Mouse (Mus musculus) liver, embryonic 16.5 days (tissue): Measurements from ENCODE around the gene Pym1. TPM values are rescaled to one million over a fixed set of nuclear protein-coding genes. Genes with fewer than 3 reads are reported as not detected.
"Not testable (repeated sequence)": the region's sequence is repeated elsewhere in the genome, so short reads cannot be mapped to it uniquely, and the experiment has no call there.

Experiments
- ATAC-seq: fragments of 200-750 bp; cut with Nextera tagmentation; 2 replicates; pipeline ENCODE4 v1.8.0; 2017; ENCODE audit warnings: low read depth, mild to moderate bottlenecking, moderate number of reproducible peaks, moderate library complexity
- H3K27ac ChIP-seq: fragments of 300-500 bp; sonication (generic); 2 replicates; pipeline ENCODE4 v1.5.1; 2014; ENCODE audit warnings: mild to moderate bottlenecking, low read length
- H3K27me3 ChIP-seq: fragments of 300-500 bp; sonication (generic); 2 replicates; pipeline ENCODE4 v1.6.1; 2014; ENCODE audit warnings: low read depth, low read length, mixed read lengths; ENCODE audit not compliant: control insufficient read depth, insufficient read depth
- H3K36me3 ChIP-seq: fragments of 300-500 bp; sonication (generic); 2 replicates; pipeline ENCODE4 v1.6.1; 2014; ENCODE audit warnings: mild to moderate bottlenecking; ENCODE audit not compliant: control insufficient read depth, insufficient read depth
- H3K4me1 ChIP-seq: fragments of 300-500 bp; sonication (generic); 2 replicates; pipeline ENCODE4 v1.6.1; 2014; ENCODE audit warnings: low read depth, low read length, mixed read lengths; ENCODE audit not compliant: control insufficient read depth
- H3K4me2 ChIP-seq: fragments of 300-500 bp; sonication (generic); 2 replicates; pipeline ENCODE4 v1.6.1; 2014; ENCODE audit warnings: low read depth, low read length, mixed read lengths
- H3K4me3 ChIP-seq: fragments of 300-500 bp; sonication (generic); 2 replicates; pipeline ENCODE4 v1.5.1; 2014; ENCODE audit warnings: low read depth, mild to moderate bottlenecking, low read length
- H3K9ac ChIP-seq: fragments of 300-500 bp; sonication (generic); 2 replicates; pipeline ENCODE4 v1.6.1; 2014; ENCODE audit warnings: low read depth, low read length
- H3K9me3 ChIP-seq: fragments of 300-500 bp; sonication (generic); replicated peaks from 2 replicates; pipeline ENCODE4 v1.6.1; 2016; ENCODE audit warnings: low read length; ENCODE audit not compliant: control insufficient read depth
- WGBS: fragments of 180-500 bp; shearing (Covaris S2); extraction: QIAGEN DNeasy Blood & Tissue Kit; methylation state at CpG from one replicate; pipeline ENCODE4 v1.1.7; 2014; ENCODE audit not compliant: insufficient replicate concordance; 5-methylcytosine and 5-hydroxymethylcytosine counted together
- polyA plus RNA-seq: library from polyadenylated mRNA; unstranded; fragments of >200 nt; fragmentation: Nextera tagmentation; extraction: Ambion mirVana; gene quantifications from 2 replicates; pipeline ENCODE4 v1.2.1, GENCODE M21; 2015

Gene Pym1
- polyA plus RNA-seq, 1 experiment from 2014 or later, result 11.9 TPM

DNA sequence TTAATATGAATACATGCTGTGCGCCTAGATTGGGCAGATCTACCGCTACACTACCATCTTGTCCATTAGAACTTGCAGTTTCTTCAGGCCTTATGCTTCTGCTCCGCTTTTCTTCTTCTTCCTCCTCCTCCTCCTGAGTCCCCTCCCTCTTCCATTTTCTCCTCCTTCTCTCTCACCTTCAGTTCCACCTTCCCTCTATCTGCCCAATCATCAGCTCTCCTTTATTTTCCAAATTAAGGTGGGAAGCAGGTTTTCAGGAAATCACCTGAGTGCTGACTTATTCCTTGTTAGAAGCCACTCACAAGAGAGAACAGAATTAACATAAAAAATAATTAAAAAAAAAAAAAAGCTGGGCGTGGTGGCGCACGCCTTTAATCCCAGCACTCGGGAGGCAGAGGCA lies 36.4 kb upstream of the Pym1 start:
- not testable (repeated sequence) for H3K9me3 ChIP-seq, H3K27me3 ChIP-seq, ATAC-seq, H3K36me3 ChIP-seq, H3K4me3 ChIP-seq, H3K4me2 ChIP-seq, H3K27ac ChIP-seq, H3K9ac ChIP-seq, H3K4me1 ChIP-seq
- WGBS, result 81% methylated on average over 7 of the region's 7 CpGs

DNA sequence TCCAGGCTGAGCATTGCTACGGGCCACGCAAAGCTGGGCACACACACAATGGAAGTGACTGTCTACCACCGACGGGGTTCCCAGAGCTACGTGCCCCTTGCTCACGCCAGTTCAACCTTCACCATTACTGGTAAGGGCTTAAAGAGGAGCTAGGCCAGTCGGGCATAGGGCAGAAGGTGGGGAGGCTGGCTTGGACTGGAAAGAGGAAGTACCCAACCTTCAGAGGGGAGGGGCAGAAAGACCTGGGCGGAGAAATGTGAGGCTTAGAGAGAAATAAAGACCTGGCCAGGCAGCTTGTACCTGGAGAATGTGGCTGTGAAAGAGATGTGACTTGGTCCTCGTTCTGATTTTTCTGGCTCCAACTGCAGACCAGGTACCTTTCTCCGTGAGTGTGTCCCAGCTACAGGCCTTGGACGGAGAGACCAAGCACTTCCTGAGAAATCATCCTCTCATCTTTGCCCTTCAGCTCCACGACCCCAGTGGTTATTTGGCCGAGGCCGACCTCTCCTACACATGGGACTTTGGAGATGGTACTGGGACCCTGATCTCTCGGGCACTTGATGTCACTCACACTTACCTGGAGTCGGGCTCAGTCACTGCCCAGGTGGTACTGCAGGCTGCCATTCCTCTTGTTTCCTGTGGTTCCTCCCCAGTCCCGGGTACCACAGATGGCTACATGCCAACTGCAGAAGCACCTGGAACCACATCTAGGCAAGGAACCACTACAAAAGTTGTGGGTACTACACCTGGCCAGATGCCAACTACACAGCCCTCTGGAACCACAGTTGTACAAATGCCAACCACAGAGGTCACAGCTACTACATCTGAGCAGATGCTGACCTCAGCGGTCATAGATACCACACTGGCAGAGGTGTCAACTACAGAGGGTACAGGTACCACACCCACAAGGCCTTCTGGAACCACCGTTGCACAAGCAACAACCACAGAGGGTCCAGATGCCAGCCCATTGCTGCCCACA lies 31.8 kb upstream of the Pym1 start:
- no peaks in the 10 kb centered on the region; the same call in 1 of the 2 replicates for H3K4me1 ChIP-seq
- H3K27me3 ChIP-seq, result no peaks in the 10 kb centered on the region
- 56% methylated on average over 19 of the region's 19 CpGs for WGBS
- H3K9me3 ChIP-seq, result no peaks in the 10 kb centered on the region
- no peak overlapping the region for H3K4me2 ChIP-seq
- H3K4me3 ChIP-seq, result no peak overlapping the region
- H3K27ac ChIP-seq, result no peak overlapping the region
- no peak for ATAC-seq
- H3K36me3 ChIP-seq, result no peaks in the 10 kb centered on the region
- H3K9ac ChIP-seq, result no peak overlapping the region

DNA sequence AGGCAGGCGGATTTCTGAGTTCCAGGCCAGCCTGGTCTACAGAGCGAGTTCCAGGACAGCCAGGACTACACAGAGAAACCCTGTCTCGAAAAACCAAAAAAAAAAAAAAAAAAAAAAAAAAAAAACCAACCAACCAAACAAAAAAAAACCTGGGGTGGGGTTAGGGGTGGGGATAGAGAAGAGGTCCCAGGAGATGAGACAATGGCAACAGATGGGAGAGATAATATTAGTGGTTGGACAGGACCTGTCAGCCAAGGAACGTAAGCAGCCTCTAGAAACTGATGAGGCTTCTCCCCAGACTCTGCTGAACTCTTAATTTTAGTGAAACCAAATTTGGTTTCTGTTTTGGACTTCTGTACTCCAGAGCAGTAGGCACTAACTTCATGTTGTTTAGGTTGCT lies 22.2 kb upstream of the Pym1 start:
- 41% methylated on average over 3 of the region's 4 CpGs for WGBS
- not testable (repeated sequence) for ATAC-seq, H3K27me3 ChIP-seq, H3K4me1 ChIP-seq, H3K36me3 ChIP-seq, H3K4me2 ChIP-seq, H3K9ac ChIP-seq, H3K9me3 ChIP-seq, H3K4me3 ChIP-seq, H3K27ac ChIP-seq

DNA sequence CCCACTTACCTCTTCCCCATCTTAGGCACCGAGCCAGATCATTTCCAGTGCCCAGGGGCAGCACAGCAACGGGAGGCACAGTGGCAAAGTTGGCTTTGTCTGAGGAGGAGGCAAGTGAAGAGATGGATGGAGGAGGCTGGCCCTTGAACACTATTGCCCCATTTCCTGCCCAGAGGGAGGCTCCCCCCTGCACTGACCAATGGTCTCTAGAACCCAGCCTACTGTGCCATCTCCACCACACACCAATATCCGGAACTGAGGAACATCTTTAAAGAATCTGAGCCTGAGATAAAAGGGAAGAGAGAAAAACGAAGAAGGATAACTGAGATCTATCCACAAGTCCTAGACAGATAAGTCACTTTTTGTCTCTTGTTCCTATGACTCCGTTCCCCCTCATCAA lies 19.6 kb upstream of the Pym1 start:
- 50% methylated on average over 5 of the region's 5 CpGs for WGBS

DNA sequence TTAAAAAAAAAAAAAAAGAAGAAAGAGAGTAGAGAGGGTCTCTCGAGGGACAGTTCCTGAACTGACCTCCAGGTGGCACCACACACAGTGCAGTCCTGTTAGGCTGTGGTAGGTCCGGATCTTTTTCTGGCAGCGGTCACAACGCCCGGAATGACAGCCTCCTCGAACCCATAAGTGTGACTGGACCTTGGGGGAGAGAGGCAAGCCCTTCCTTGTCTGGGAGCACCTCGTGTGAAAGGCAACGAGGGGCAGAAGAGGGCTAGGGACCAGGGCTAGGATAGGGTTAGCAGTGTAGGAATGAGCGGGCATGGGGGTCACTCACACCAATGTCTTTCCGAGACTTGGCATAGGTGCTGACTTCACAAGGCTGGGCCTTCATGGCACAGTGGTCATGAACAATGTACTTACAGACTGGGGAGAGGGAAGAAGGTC lies 16.7 kb upstream of the Pym1 start:
- Histone ChIP-seq H3K4me2 (no peak overlapping the region), H3K36me3 (no peaks in the 10 kb centered on the region), H3K9me3 (no peaks in the 10 kb centered on the region), H3K27ac (no peak overlapping the region), H3K9ac (no peak overlapping the region), H3K4me3 (no peak overlapping the region), H3K4me1 (no peaks in the 10 kb centered on the region), H3K27me3 (no peaks in the 10 kb centered on the region)
- 18% methylated on average over 10 of the region's 10 CpGs for WGBS
- ATAC-seq, result no peak

More for the DNA sequence above, 19.6 kb upstream of the Pym1 start:
- Histone ChIP-seq H3K4me1 (no peaks in the 10 kb centered on the region), H3K27me3 (no peaks in the 10 kb centered on the region), H3K9ac (no peak overlapping the region), H3K4me2 (no peak overlapping the region), H3K9me3 (no peaks in the 10 kb centered on the region), H3K36me3 (no peaks in the 10 kb centered on the region), H3K4me3 (no peak overlapping the region), H3K27ac (no peak overlapping the region)
- ATAC-seq, result no peak

DNA sequence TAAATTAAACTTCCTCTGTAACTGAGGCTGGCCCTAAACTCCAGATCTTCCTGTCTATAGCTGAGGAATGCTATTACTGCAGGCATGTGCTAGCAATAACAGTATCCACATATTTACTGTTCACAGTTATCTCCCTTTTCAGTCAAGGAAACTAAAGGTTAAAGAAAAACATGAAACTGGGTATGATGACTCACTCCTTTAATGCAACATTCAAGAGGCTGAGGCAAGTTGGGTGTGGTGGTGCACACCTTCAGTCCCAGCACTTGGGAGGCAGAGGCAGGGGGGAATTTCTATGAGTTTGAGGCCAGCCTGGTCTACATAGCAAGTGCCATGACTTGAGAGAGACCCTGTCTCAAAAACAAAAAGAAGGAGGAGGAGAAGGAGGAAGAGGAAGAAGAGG lies 15.7 kb upstream of the Pym1 start:
- H3K4me2 ChIP-seq, result no peak overlapping the region
- H3K4me3 ChIP-seq, result no peak overlapping the region
- no peaks in the 10 kb centered on the region for H3K9me3 ChIP-seq
- no peak overlapping the region for H3K9ac ChIP-seq
- H3K27me3 ChIP-seq, result no peaks in the 10 kb centered on the region
- ATAC-seq, result no peak
- no peaks in the 10 kb centered on the region for H3K36me3 ChIP-seq
- H3K27ac ChIP-seq, result no peak overlapping the region
- no peaks in the 10 kb centered on the region for H3K4me1 ChIP-seq

DNA sequence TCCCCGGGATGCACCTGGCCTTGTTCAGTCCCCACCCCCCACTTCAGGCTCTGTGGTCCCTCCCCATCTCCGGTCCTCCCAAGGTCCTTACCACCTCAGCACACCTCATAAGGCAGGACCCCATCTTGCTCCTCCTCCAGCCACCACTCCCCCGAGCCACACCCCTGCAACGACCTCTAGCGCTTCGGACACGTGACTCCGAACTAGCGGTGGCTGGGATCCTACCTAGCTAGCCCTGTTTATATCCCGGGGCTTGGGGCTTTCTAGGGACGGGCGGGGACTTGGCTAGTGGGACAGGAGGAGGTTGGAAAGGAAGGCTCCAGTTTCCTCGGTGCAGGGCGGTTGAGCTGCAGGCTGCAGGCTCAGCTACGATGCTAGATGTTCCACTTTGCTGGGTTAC lies 10.3 kb upstream of the Pym1 start:
- WGBS, result 15% methylated on average over 15 of the region's 15 CpGs
- no peak overlapping the region for H3K27ac ChIP-seq
- peak overlapping the region; percentile 39 for H3K4me2 ChIP-seq
- H3K9me3 ChIP-seq, result no peaks in the 10 kb centered on the region
- H3K9ac ChIP-seq, result 0 out of 2 replicates have a peak overlapping the region, but pooled peaks have one; percentile 20
- ATAC-seq, result peak; percentile 43; the same call in 1 of the 2 replicates
- H3K36me3 ChIP-seq, result no peaks in the 10 kb centered on the region
- H3K4me3 ChIP-seq, result no peak overlapping the region
- peaks cover 8% of the 10 kb centered on the region for H3K27me3 ChIP-seq
- peaks cover 10% of the 10 kb centered on the region for H3K4me1 ChIP-seq

DNA sequence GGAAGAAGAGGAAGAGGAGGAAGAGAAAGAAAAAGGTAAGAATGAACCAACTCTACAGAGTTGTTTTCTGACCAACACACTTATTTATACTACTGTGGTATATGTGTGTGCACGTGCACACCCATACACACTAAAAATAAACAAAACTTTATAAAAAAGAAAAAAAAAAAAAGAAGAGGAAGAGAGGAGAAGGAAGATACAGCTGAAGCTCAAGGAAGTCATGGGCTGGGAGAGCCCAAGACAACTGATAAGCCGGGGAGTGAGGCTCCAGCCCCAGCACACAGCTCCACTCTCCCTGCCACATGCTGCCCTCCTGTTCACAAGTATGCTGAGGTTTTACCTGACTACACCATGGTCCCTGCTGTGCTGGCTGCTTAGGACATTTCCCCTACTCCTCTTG lies 7.4 kb upstream of the Pym1 start:
- no peak overlapping the region for H3K4me2 ChIP-seq
- ATAC-seq, result no peak
- no peaks in the 10 kb centered on the region for H3K36me3 ChIP-seq
- no peak overlapping the region for H3K9ac ChIP-seq
- peaks cover 37% of the 10 kb centered on the region for H3K27me3 ChIP-seq
- no peak overlapping the region for H3K27ac ChIP-seq
- H3K4me3 ChIP-seq, result no peak overlapping the region
- H3K4me1 ChIP-seq, result peaks cover 14% of the 10 kb centered on the region
- WGBS, result 10% methylated on average over 2 of the region's 2 CpGs
- no peaks in the 10 kb centered on the region for H3K9me3 ChIP-seq

DNA sequence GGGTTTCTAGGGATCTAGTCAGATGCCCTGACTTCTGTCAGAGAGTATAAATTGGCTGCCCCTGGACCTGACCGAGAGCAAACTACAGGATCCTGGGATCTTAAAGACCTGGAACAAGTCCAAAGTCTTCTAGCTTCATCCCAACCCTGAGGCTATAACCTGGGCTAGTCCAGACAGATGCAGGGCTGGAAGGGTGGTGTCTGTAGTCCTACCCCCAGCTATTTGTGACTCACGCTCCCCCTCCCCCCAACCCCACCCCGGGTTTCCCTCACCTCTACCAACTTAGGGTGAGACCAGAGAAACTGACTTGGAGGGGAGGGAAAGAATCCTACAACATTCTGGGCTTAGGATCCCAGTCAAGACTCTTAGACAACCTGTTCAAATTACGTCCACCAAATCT lies 5.1 kb upstream of the Pym1 start:
- Histone ChIP-seq H3K4me1 (peaks cover 14% of the 10 kb centered on the region), H3K27me3 (peaks cover 37% of the 10 kb centered on the region), H3K27ac (no peak overlapping the region), H3K9me3 (no peaks in the 10 kb centered on the region), H3K4me3 (peak overlapping the region; percentile 60), H3K36me3 (no peaks in the 10 kb centered on the region), H3K9ac (no peak overlapping the region), H3K4me2 (0 out of 2 replicates have a peak overlapping the region, but pooled peaks have one; percentile 66)
- no peak for ATAC-seq
- WGBS, result 26% methylated on average over 4 of the region's 4 CpGs
